Mouse (Mus musculus): ENCODE results near the gene H2-Q4. TPM values are rescaled to one million over a fixed set of nuclear protein-coding genes. Genes with fewer than 3 reads are reported as not detected.
A peak's percentile ranks its signal among the peaks of the same experiment; 100 is the strongest.
"Not testable (repeated sequence)": the region's sequence is repeated elsewhere in the genome, so short reads cannot be mapped to it uniquely, and the experiment has no call there.

The H2-Q4 gene
- polyA plus RNA-seq, 1 experiment, result 159 TPM

GRCm38 (mm10) chr17:35424624-35425416, 45.4 kb downstream of the H2-Q4 start, which contains the start of gene H2-Q6:
Gene H2-Q6 (plus strand): TSS chr17:35424850.
- H3K4me3 ChIP-seq (ENCODE audit: low read depth, low read length), result peak within 1 kb of the TSS; percentile 59
- not testable (repeated sequence) for H3K36me3 ChIP-seq (ENCODE audit: control insufficient read depth, insufficient read depth, low read length); H3K4me1 ChIP-seq (ENCODE audit: control insufficient read depth, insufficient read depth, insufficient read length, low read length); H3K27me3 ChIP-seq (ENCODE audit: control insufficient read depth, insufficient read depth, low read length); H3K27ac ChIP-seq (ENCODE audit: insufficient read depth, low read depth, low read length)
- 2% methylated on average over 61 of the region's 66 CpGs for WGBS
- TF ChIP-seq POLR2A (IDR thresholded peaks at IDR 0.05; ENCODE audit: low read depth, low read length), result peak; percentile 43

- H3K27me3 ChIP-seq (ENCODE audit: control insufficient read depth, insufficient read depth, low read length), result not testable (repeated sequence)
- WGBS, result 44% methylated on average over 28 of the region's 28 CpGs
Measured at GRCm38 (mm10) chr17:35425474-35425873, 46.1 kb downstream of the H2-Q4 start.

GRCm38 (mm10) chr17:35428883-35429282, 49.5 kb downstream of the H2-Q4 start:
- H3K27ac ChIP-seq (ENCODE audit: insufficient read depth, low read depth, low read length); H3K4me3 ChIP-seq (ENCODE audit: low read depth, low read length); H3K27me3 ChIP-seq (ENCODE audit: control insufficient read depth, insufficient read depth, low read length); H3K36me3 ChIP-seq (ENCODE audit: control insufficient read depth, insufficient read depth, low read length); H3K4me1 ChIP-seq (ENCODE audit: control insufficient read depth, insufficient read depth, insufficient read length, low read length): not testable (repeated sequence)
- WGBS, result 91% methylated on average over 6 of the region's 6 CpGs

More at GRCm38 (mm10) chr17:35425474-35425873, 46.1 kb downstream of the H2-Q4 start:
- not testable (repeated sequence) for H3K4me1 ChIP-seq (ENCODE audit: control insufficient read depth, insufficient read depth, insufficient read length, low read length); H3K27ac ChIP-seq (ENCODE audit: insufficient read depth, low read depth, low read length); H3K36me3 ChIP-seq (ENCODE audit: control insufficient read depth, insufficient read depth, low read length)
- H3K4me3 ChIP-seq (ENCODE audit: low read depth, low read length), result peak overlapping the region; percentile 59

- WGBS, result 86% methylated on average over 6 of the region's 6 CpGs
- not testable (repeated sequence) for H3K4me1 ChIP-seq (ENCODE audit: control insufficient read depth, insufficient read depth, insufficient read length, low read length)
Measured at GRCm38 (mm10) chr17:35430671-35431070, 51.3 kb downstream of the H2-Q4 start.

GRCm38 (mm10) chr17:35432167-35432566, 52.8 kb downstream of the H2-Q4 start:
- not testable (repeated sequence) for H3K27ac ChIP-seq (ENCODE audit: insufficient read depth, low read depth, low read length); H3K36me3 ChIP-seq (ENCODE audit: control insufficient read depth, insufficient read depth, low read length); H3K4me1 ChIP-seq (ENCODE audit: control insufficient read depth, insufficient read depth, insufficient read length, low read length); H3K27me3 ChIP-seq (ENCODE audit: control insufficient read depth, insufficient read depth, low read length); H3K4me3 ChIP-seq (ENCODE audit: low read depth, low read length)
- 90% methylated on average over 3 of the region's 3 CpGs for WGBS

More at GRCm38 (mm10) chr17:35430671-35431070, 51.3 kb downstream of the H2-Q4 start:
- H3K4me3 ChIP-seq (ENCODE audit: low read depth, low read length); H3K36me3 ChIP-seq (ENCODE audit: control insufficient read depth, insufficient read depth, low read length); H3K27me3 ChIP-seq (ENCODE audit: control insufficient read depth, insufficient read depth, low read length); H3K27ac ChIP-seq (ENCODE audit: insufficient read depth, low read depth, low read length): not testable (repeated sequence)

GRCm38 (mm10) chr17:35434836-35435235, 55.4 kb downstream of the H2-Q4 start:
- not testable (repeated sequence) for H3K27ac ChIP-seq (ENCODE audit: insufficient read depth, low read depth, low read length); H3K4me3 ChIP-seq (ENCODE audit: low read depth, low read length); H3K36me3 ChIP-seq (ENCODE audit: control insufficient read depth, insufficient read depth, low read length); H3K4me1 ChIP-seq (ENCODE audit: control insufficient read depth, insufficient read depth, insufficient read length, low read length); H3K27me3 ChIP-seq (ENCODE audit: control insufficient read depth, insufficient read depth, low read length)
- WGBS, result 17% methylated on average over 8 of the region's 8 CpGs
- peak; percentile 51; the same call in 1 of the 2 replicates for TF ChIP-seq CTCF (IDR thresholded peaks at IDR 0.05; ENCODE audit: extremely low read depth, insufficient read length, insufficient replicate concordance, low read depth, low read length)

Other genes with a start within 250 kb of the H2-Q4 start
- 0.15 and 0.25 TPM in 2 replicates for gene Apom, start 247.6 kb upstream of the H2-Q4 start, polyA plus RNA-seq (2012; rRNA removed)
- gene Bag6, start 244.4 kb upstream of the H2-Q4 start, polyA plus RNA-seq (2012; rRNA removed), result 93.6 and 184 TPM in 2 replicates
- gene Prrc2a, start 214.7 kb upstream of the H2-Q4 start, polyA plus RNA-seq (2012; rRNA removed), result 177 and 352 TPM in 2 replicates
- 0.36 and 1.6 TPM in 2 replicates for gene Aif1, start 203.5 kb upstream of the H2-Q4 start, polyA plus RNA-seq (2012; rRNA removed)
- 11.5 and 18.8 TPM in 2 replicates for gene Lst1, start 191.2 kb upstream of the H2-Q4 start, polyA plus RNA-seq (2012; rRNA removed)
- gene Ltb, start 185.2 kb upstream of the H2-Q4 start, polyA plus RNA-seq (2012; rRNA removed), result 26.2 and 32.9 TPM in 2 replicates
- gene Tnf, start 177.6 kb upstream of the H2-Q4 start, polyA plus RNA-seq (2012; rRNA removed), result 0.94 and 1.8 TPM in 2 replicates
- 0.47 and 0.66 TPM in 2 replicates for gene Lta, start 174.3 kb upstream of the H2-Q4 start, polyA plus RNA-seq (2012; rRNA removed)
- gene Gm16181, start 158.8 kb upstream of the H2-Q4 start, polyA plus RNA-seq (2012; rRNA removed), result 0.22 TPM in 1 of 2 replicates, not detected in the other
- gene Atp6v1g2, start 146.0 kb upstream of the H2-Q4 start, polyA plus RNA-seq (2012; rRNA removed), result 1.0 and 2.8 TPM in 2 replicates
- 13.7 and 36.3 TPM in 2 replicates for gene Nfkbil1, start 143.8 kb upstream of the H2-Q4 start, polyA plus RNA-seq (2012; rRNA removed)
- gene Ddx39b, start 137.9 kb upstream of the H2-Q4 start, polyA plus RNA-seq (2012; rRNA removed), result 95.6 and 194 TPM in 2 replicates
- gene H2-D1, start 116.9 kb upstream of the H2-Q4 start, polyA plus RNA-seq (2012; rRNA removed), result 776 and 1,546 TPM in 2 replicates
- gene H2-Q1, start 59.2 kb upstream of the H2-Q4 start, polyA plus RNA-seq (2012; rRNA removed), result 36.3 and 83.4 TPM in 2 replicates
- 554 and 1,052 TPM in 2 replicates for gene H2-Q2, start 37.4 kb upstream of the H2-Q4 start, polyA plus RNA-seq (2012; rRNA removed)
- 23.8 and 59.3 TPM in 2 replicates for gene H2-Q6, start 45.2 kb downstream of the H2-Q4 start, polyA plus RNA-seq (2012; rRNA removed)
- gene H2-Q7, start 59.5 kb downstream of the H2-Q4 start, polyA plus RNA-seq (2012; rRNA removed), result 74.1 and 186 TPM in 2 replicates
- 8.5 and 12.0 TPM in 2 replicates for gene H2-Q10, start 90.5 kb downstream of the H2-Q4 start, polyA plus RNA-seq (2012; rRNA removed)
- not detected in 2 replicates for gene Pou5f1, start 126.4 kb downstream of the H2-Q4 start, polyA plus RNA-seq (2012; rRNA removed)
- 7.3 and 8.1 TPM in 2 replicates for gene Tcf19, start 137.2 kb downstream of the H2-Q4 start, polyA plus RNA-seq (2012; rRNA removed)
- gene Cchcr1, start 137.5 kb downstream of the H2-Q4 start, polyA plus RNA-seq (2012; rRNA removed), result 3.2 and 3.5 TPM in 2 replicates
- 0.15 and 0.37 TPM in 2 replicates for gene Psors1c2, start 153.6 kb downstream of the H2-Q4 start, polyA plus RNA-seq (2012; rRNA removed)
- 0.08 and 0.39 TPM in 2 replicates for gene Cdsn, start 172.5 kb downstream of the H2-Q4 start, polyA plus RNA-seq (2012; rRNA removed)
- gene 2300002M23Rik, start 187.8 kb downstream of the H2-Q4 start, polyA plus RNA-seq (2012; rRNA removed), result not detected in 2 replicates
- gene Sfta2, start 221.9 kb downstream of the H2-Q4 start, polyA plus RNA-seq (2012; rRNA removed), result not detected in 2 replicates
- not detected in 2 replicates for gene Gm9573, start 247.0 kb downstream of the H2-Q4 start, polyA plus RNA-seq (2012; rRNA removed)

All from small intestine, adult 2 months (tissue).